Mouse (Mus musculus): ENCODE results near the gene Cd3g. TPM values are rescaled to one million over a fixed set of nuclear protein-coding genes. Genes with fewer than 3 reads are reported as not detected.
A peak's percentile ranks its signal among the peaks of the same experiment; 100 is the strongest.

The Cd3g gene
- polyA plus RNA-seq, 1 experiment: not detected

- no peaks in the 10 kb centered on the region for H3K36me3 ChIP-seq (replicated peaks; ENCODE audit: low read length)
- H3K4me1 ChIP-seq: peaks cover 30% of the 10 kb centered on the region
- no peaks in the 10 kb centered on the region for H3K9me3 ChIP-seq
- H3K27me3 ChIP-seq (replicated peaks): peaks cover 8% of the 10 kb centered on the region
- H3K4me3 ChIP-seq (replicated peaks): no peak overlapping the region
- TF ChIP-seq GATA1 (IDR thresholded peaks at IDR 0.05; ENCODE audit: borderline replicate concordance, low read length) (no peak), FLI1 (IDR thresholded peaks at IDR 0.05; ENCODE audit: low read length) (no peak)
These were observed 12.0 kb upstream of the Cd3g start for GRCm38 (mm10) chr9:44992271-44992670.

- Histone ChIP-seq H3K36me3 (replicated peaks; ENCODE audit: low read length) (no peaks in the 10 kb centered on the region), H3K4me1 (peaks cover 34% of the 10 kb centered on the region), H3K27me3 (replicated peaks) (peaks cover 3% of the 10 kb centered on the region), H3K9me3 (no peaks in the 10 kb centered on the region), H3K4me3 (replicated peaks) (no peak overlapping the region)
- TF ChIP-seq GATA1 (IDR thresholded peaks at IDR 0.05; ENCODE audit: borderline replicate concordance, low read length): no peak
- TF ChIP-seq FLI1 (IDR thresholded peaks at IDR 0.05; ENCODE audit: low read length): no peak
These were observed 11.6 kb upstream of the Cd3g start for GRCm38 (mm10) chr9:44991821-44992220.

GRCm38 (mm10) chr9:44986976-44987375 lies 6.7 kb upstream of the Cd3g start:
- peaks cover 50% of the 10 kb centered on the region for H3K4me1 ChIP-seq
- H3K4me3 ChIP-seq (replicated peaks): peak overlapping the region; percentile 80
- no peaks in the 10 kb centered on the region for H3K36me3 ChIP-seq (replicated peaks; ENCODE audit: low read length)
- H3K9me3 ChIP-seq: no peaks in the 10 kb centered on the region
- peaks cover 9% of the 10 kb centered on the region for H3K27me3 ChIP-seq (replicated peaks)
- TF ChIP-seq FLI1 (IDR thresholded peaks at IDR 0.05; ENCODE audit: low read length) (no peak), GATA1 (IDR thresholded peaks at IDR 0.05; ENCODE audit: borderline replicate concordance, low read length) (no peak)

GRCm38 (mm10) chr9:44986242-44986781 lies 6.1 kb upstream of the Cd3g start:
- H3K9me3 ChIP-seq: no peaks in the 10 kb centered on the region
- H3K27me3 ChIP-seq (replicated peaks): peaks cover 9% of the 10 kb centered on the region
- H3K4me3 ChIP-seq (replicated peaks): peak overlapping the region; percentile 89
- H3K36me3 ChIP-seq (replicated peaks; ENCODE audit: low read length): no peaks in the 10 kb centered on the region
- H3K4me1 ChIP-seq: peaks cover 51% of the 10 kb centered on the region
- TF ChIP-seq GATA1 (IDR thresholded peaks at IDR 0.05; ENCODE audit: borderline replicate concordance, low read length) (no peak), FLI1 (IDR thresholded peaks at IDR 0.05; ENCODE audit: low read length) (peak; percentile 54)

GRCm38 (mm10) chr9:44985721-44986161 lies 5.5 kb upstream of the Cd3g start:
- TF ChIP-seq FLI1 (IDR thresholded peaks at IDR 0.05; ENCODE audit: low read length) (no peak), GATA1 (IDR thresholded peaks at IDR 0.05; ENCODE audit: borderline replicate concordance, low read length) (no peak)
- Histone ChIP-seq H3K27me3 (replicated peaks) (peaks cover 11% of the 10 kb centered on the region), H3K4me3 (replicated peaks) (peak overlapping the region; percentile 89), H3K36me3 (replicated peaks; ENCODE audit: low read length) (no peaks in the 10 kb centered on the region), H3K9me3 (no peaks in the 10 kb centered on the region), H3K4me1 (peaks cover 54% of the 10 kb centered on the region)

GRCm38 (mm10) chr9:44983001-44983400 lies 2.8 kb upstream of the Cd3g start:
- H3K4me3 ChIP-seq (replicated peaks): no peak overlapping the region
- H3K36me3 ChIP-seq (replicated peaks; ENCODE audit: low read length): no peaks in the 10 kb centered on the region
- TF ChIP-seq GATA1 (IDR thresholded peaks at IDR 0.05; ENCODE audit: borderline replicate concordance, low read length): no peak
- no peak for TF ChIP-seq FLI1 (IDR thresholded peaks at IDR 0.05; ENCODE audit: low read length)
- H3K4me1 ChIP-seq: peaks cover 61% of the 10 kb centered on the region
- no peaks in the 10 kb centered on the region for H3K9me3 ChIP-seq
- H3K27me3 ChIP-seq (replicated peaks): peaks cover 21% of the 10 kb centered on the region

- peaks cover 24% of the 10 kb centered on the region for H3K27me3 ChIP-seq (replicated peaks)
- peaks cover 57% of the 10 kb centered on the region for H3K4me1 ChIP-seq
- no peak overlapping the region for H3K4me3 ChIP-seq (replicated peaks)
- H3K36me3 ChIP-seq (replicated peaks; ENCODE audit: low read length): no peaks in the 10 kb centered on the region
- H3K9me3 ChIP-seq: no peaks in the 10 kb centered on the region
- TF ChIP-seq FLI1 (IDR thresholded peaks at IDR 0.05; ENCODE audit: low read length): no peak
These were observed 2.3 kb upstream of the Cd3g start for GRCm38 (mm10) chr9:44982531-44982930.

- Histone ChIP-seq H3K4me3 (replicated peaks) (no peak overlapping the region), H3K9me3 (no peaks in the 10 kb centered on the region), H3K4me1 (peaks cover 52% of the 10 kb centered on the region), H3K27me3 (replicated peaks) (peaks cover 24% of the 10 kb centered on the region), H3K36me3 (replicated peaks; ENCODE audit: low read length) (no peaks in the 10 kb centered on the region)
- TF ChIP-seq GATA1 (IDR thresholded peaks at IDR 0.05; ENCODE audit: borderline replicate concordance, low read length) (no peak), FLI1 (IDR thresholded peaks at IDR 0.05; ENCODE audit: low read length) (no peak)
These were observed 1.9 kb upstream of the Cd3g start for GRCm38 (mm10) chr9:44982081-44982480.

GRCm38 (mm10) chr9:44981676-44982075 lies 1.4 kb upstream of the Cd3g start, which contains the start of gene Cd3d:
Cd3d (plus strand) TSS chr9:44981786.
- no peak within 1 kb of the TSS for H3K4me3 ChIP-seq (replicated peaks)
- peaks cover 48% of the 10 kb centered on the region for H3K4me1 ChIP-seq
- H3K27me3 ChIP-seq (replicated peaks): peaks cover 24% of the 10 kb centered on the region
- TF ChIP-seq GATA1 (IDR thresholded peaks at IDR 0.05; ENCODE audit: borderline replicate concordance, low read length) (no peak), FLI1 (IDR thresholded peaks at IDR 0.05; ENCODE audit: low read length) (no peak)
- no peaks in the 10 kb centered on the region for H3K9me3 ChIP-seq
- H3K36me3 ChIP-seq (replicated peaks; ENCODE audit: low read length): no peaks in the 10 kb centered on the region

GRCm38 (mm10) chr9:44981104-44981503 lies 873 bp upstream of the Cd3g start:
- Histone ChIP-seq H3K4me1 (peaks cover 42% of the 10 kb centered on the region), H3K36me3 (replicated peaks; ENCODE audit: low read length) (no peaks in the 10 kb centered on the region), H3K4me3 (replicated peaks) (no peak overlapping the region), H3K27me3 (replicated peaks) (peaks cover 26% of the 10 kb centered on the region), H3K9me3 (no peaks in the 10 kb centered on the region)
- TF ChIP-seq GATA1 (IDR thresholded peaks at IDR 0.05; ENCODE audit: borderline replicate concordance, low read length) (no peak), FLI1 (IDR thresholded peaks at IDR 0.05; ENCODE audit: low read length) (no peak)

Measured in megakaryocyte, embryonic 14.5 days (primary cell).